Mouse (Mus musculus): ENCODE measurements around the gene Gba2. TPM values are rescaled to one million over a fixed set of nuclear protein-coding genes. Genes with fewer than 3 reads are reported as not detected.

The Gba2 gene
- polyA plus RNA-seq, 1 experiment from 2014 or later, result 22.8 TPM

- WGBS, result 71% methylated on average over 3 of the region's 3 CpGs
- Histone ChIP-seq H3K27me3 (ENCODE audit: insufficient read depth, poor library complexity, severe bottlenecking) (no peaks in the 10 kb centered on the region), H3K4me1 (peaks cover 10% of the 10 kb centered on the region; the same call in 1 of the 2 replicates), H3K4me3 (no peak overlapping the region), H3K9me3 (no peaks in the 10 kb centered on the region), H3K27ac (no peak overlapping the region), H3K36me3 (no peaks in the 10 kb centered on the region)
- no peak for DNase-seq (ENCODE audit: low spot score)
Measured at GRCm38 (mm10) chr4:43591961-43592360, 13.3 kb upstream of the Gba2 start.

DNA sequence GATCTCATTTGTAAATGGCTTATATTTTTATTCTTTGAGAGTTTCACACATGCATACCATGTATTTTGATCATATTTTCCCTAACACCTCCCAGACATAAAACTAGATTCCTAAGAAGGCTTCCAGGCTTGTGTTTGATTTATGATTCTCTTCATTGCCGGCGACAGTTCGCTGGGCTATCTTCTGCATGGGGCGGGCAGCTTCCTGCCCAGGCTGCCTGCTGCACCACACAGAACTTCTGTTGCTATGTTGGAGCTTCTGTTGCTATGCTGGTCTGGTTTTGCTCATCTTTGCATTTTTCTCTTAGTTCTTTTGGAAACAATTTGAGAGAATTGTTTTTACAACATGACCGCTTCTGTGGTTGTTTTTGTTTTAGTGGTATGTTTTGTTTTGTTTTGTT, 12.9 kb upstream of the Gba2 start:
- 59% methylated on average over 5 of the region's 5 CpGs for WGBS
- Histone ChIP-seq H3K27ac (no peak overlapping the region), H3K36me3 (no peaks in the 10 kb centered on the region), H3K4me1 (peaks cover 10% of the 10 kb centered on the region; the same call in 1 of the 2 replicates), H3K4me3 (no peak overlapping the region), H3K9me3 (no peaks in the 10 kb centered on the region), H3K27me3 (ENCODE audit: insufficient read depth, poor library complexity, severe bottlenecking) (no peaks in the 10 kb centered on the region)
- DNase-seq (ENCODE audit: low spot score), result no peak

DNA sequence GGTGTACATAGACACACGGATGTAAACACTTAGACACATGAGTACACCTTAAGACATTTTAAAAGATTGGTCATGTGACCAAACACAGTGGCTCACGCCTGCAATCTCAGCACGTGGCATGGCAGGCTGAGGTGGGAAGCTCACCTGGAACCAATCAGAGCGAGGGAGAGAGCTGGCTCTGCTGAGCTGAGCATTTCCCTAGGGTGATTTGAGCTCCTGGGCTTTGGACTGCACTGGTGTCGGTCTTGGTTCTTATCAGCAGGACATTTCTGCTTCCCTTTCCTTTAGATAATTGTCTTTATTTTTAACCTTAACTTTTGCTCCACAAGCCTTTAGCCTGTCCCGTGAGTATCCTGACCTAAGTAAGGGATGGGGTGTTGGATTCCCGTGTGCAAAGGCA, 9.0 kb upstream of the Gba2 start:
- H3K4me1 ChIP-seq, result peaks cover 35% of the 10 kb centered on the region
- DNase-seq (ENCODE audit: low spot score), result no peak
- H3K4me3 ChIP-seq, result no peak overlapping the region
- no peak overlapping the region for H3K27ac ChIP-seq
- 33% methylated on average over 7 of the region's 7 CpGs for WGBS
- H3K36me3 ChIP-seq, result peaks cover 22% of the 10 kb centered on the region
- no peaks in the 10 kb centered on the region for H3K27me3 ChIP-seq (ENCODE audit: insufficient read depth, poor library complexity, severe bottlenecking)
- no peaks in the 10 kb centered on the region for H3K9me3 ChIP-seq

GRCm38 (mm10) chr4:43586411-43586810, 7.7 kb upstream of the Gba2 start:
- H3K9me3 ChIP-seq, result no peaks in the 10 kb centered on the region
- 62% methylated on average over 8 of the region's 8 CpGs for WGBS
- no peak for DNase-seq (ENCODE audit: low spot score)
- peaks cover 35% of the 10 kb centered on the region for H3K4me1 ChIP-seq
- no peak overlapping the region for H3K27ac ChIP-seq
- no peak overlapping the region for H3K4me3 ChIP-seq
- peaks cover 34% of the 10 kb centered on the region for H3K36me3 ChIP-seq
- H3K27me3 ChIP-seq (ENCODE audit: insufficient read depth, poor library complexity, severe bottlenecking), result no peaks in the 10 kb centered on the region

GRCm38 (mm10) chr4:43585682-43586081, 7.0 kb upstream of the Gba2 start:
- peaks cover 41% of the 10 kb centered on the region for H3K36me3 ChIP-seq
- H3K4me3 ChIP-seq, result no peak overlapping the region
- peak overlapping the region; percentile 7; the same call in 1 of the 2 replicates for H3K27ac ChIP-seq
- 51% methylated on average over 10 of the region's 10 CpGs for WGBS
- peaks cover 35% of the 10 kb centered on the region for H3K4me1 ChIP-seq
- H3K9me3 ChIP-seq, result no peaks in the 10 kb centered on the region
- H3K27me3 ChIP-seq (ENCODE audit: insufficient read depth, poor library complexity, severe bottlenecking), result no peaks in the 10 kb centered on the region
- DNase-seq (ENCODE audit: low spot score), result no peak

GRCm38 (mm10) chr4:43584444-43585416, 6.1 kb upstream of the Gba2 start, which contains the start of gene Msmp:
Msmp (minus strand) TSS chr4:43584494.
- Histone ChIP-seq H3K9me3 (no peaks in the 10 kb centered on the region), H3K4me3 (no peak within 1 kb of the TSS), H3K27ac (no peak within 1 kb of the TSS), H3K4me1 (peaks cover 42% of the 10 kb centered on the region), H3K27me3 (ENCODE audit: insufficient read depth, poor library complexity, severe bottlenecking) (no peaks in the 10 kb centered on the region), H3K36me3 (peaks cover 48% of the 10 kb centered on the region)
- WGBS, result 58% methylated on average over 12 of the region's 12 CpGs
- DNase-seq (ENCODE audit: low spot score), result no peak

GRCm38 (mm10) chr4:43583421-43583820, 4.7 kb upstream of the Gba2 start:
- WGBS, result 62% methylated on average over 7 of the region's 7 CpGs
- DNase-seq (ENCODE audit: low spot score), result no peak
- H3K27ac ChIP-seq, result no peak overlapping the region

GRCm38 (mm10) chr4:43582241-43582640, 3.6 kb upstream of the Gba2 start:
- DNase-seq (ENCODE audit: low spot score), result no peak
- 87% methylated on average over 5 of the region's 5 CpGs for WGBS

More at GRCm38 (mm10) chr4:43583421-43583820, 4.7 kb upstream of the Gba2 start:
- Histone ChIP-seq H3K4me3 (no peak overlapping the region), H3K4me1 (peaks cover 47% of the 10 kb centered on the region), H3K36me3 (peaks cover 48% of the 10 kb centered on the region), H3K27me3 (ENCODE audit: insufficient read depth, poor library complexity, severe bottlenecking) (no peaks in the 10 kb centered on the region), H3K9me3 (no peaks in the 10 kb centered on the region)

GRCm38 (mm10) chr4:43581381-43581780, 2.7 kb upstream of the Gba2 start:
- 94% methylated on average over 12 of the region's 12 CpGs for WGBS
- H3K36me3 ChIP-seq, result peaks cover 52% of the 10 kb centered on the region
- H3K27me3 ChIP-seq (ENCODE audit: insufficient read depth, poor library complexity, severe bottlenecking), result no peaks in the 10 kb centered on the region
- no peak overlapping the region for H3K27ac ChIP-seq
- DNase-seq (ENCODE audit: low spot score), result peak; percentile 75
- peaks cover 52% of the 10 kb centered on the region for H3K4me1 ChIP-seq
- H3K4me3 ChIP-seq, result no peak overlapping the region
- H3K9me3 ChIP-seq, result no peaks in the 10 kb centered on the region

More at GRCm38 (mm10) chr4:43582241-43582640, 3.6 kb upstream of the Gba2 start:
- peaks cover 48% of the 10 kb centered on the region for H3K36me3 ChIP-seq
- H3K9me3 ChIP-seq, result no peaks in the 10 kb centered on the region
- H3K4me1 ChIP-seq, result peaks cover 45% of the 10 kb centered on the region
- no peak overlapping the region for H3K4me3 ChIP-seq
- H3K27ac ChIP-seq, result no peak overlapping the region
- no peaks in the 10 kb centered on the region for H3K27me3 ChIP-seq (ENCODE audit: insufficient read depth, poor library complexity, severe bottlenecking)

DNA sequence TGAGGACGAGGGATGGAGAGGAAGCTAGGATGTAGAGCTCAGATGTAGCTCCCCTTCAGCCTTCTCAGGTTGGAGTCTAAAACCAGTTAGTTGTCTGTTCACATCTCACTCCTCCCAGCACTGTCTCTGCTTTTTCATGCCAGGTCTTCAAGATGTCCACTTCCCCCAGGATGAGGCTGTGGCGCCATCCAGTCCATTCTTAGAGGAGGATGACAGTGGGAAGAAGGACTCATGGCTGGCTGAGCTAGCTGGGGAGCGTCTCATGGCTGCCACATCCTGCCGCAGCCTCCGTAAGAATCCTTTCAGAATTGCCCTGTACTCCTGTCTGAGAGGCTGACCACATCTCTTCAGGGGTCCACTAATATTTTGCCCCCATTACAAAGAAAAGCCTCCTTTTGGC, 2.0 kb upstream of the Gba2 start:
- peaks cover 52% of the 10 kb centered on the region for H3K36me3 ChIP-seq
- 90% methylated on average over 5 of the region's 5 CpGs for WGBS

GRCm38 (mm10) chr4:43579731-43580130, 1.1 kb upstream of the Gba2 start:
- no peaks in the 10 kb centered on the region for H3K27me3 ChIP-seq (ENCODE audit: insufficient read depth, poor library complexity, severe bottlenecking)
- DNase-seq (ENCODE audit: low spot score), result peak; percentile 70
- peak overlapping the region; percentile 92 for H3K4me3 ChIP-seq
- H3K9me3 ChIP-seq, result no peaks in the 10 kb centered on the region
- 89% methylated on average over 6 of the region's 6 CpGs for WGBS
- H3K4me1 ChIP-seq, result peaks cover 43% of the 10 kb centered on the region
- peaks cover 59% of the 10 kb centered on the region for H3K36me3 ChIP-seq
- no peak overlapping the region; the same call in 1 of the 2 replicates for H3K27ac ChIP-seq

More for the DNA sequence above, 2.0 kb upstream of the Gba2 start:
- peak; percentile 68 for DNase-seq (ENCODE audit: low spot score)
- Histone ChIP-seq H3K4me1 (peaks cover 48% of the 10 kb centered on the region), H3K4me3 (no peak overlapping the region), H3K9me3 (no peaks in the 10 kb centered on the region), H3K27ac (no peak overlapping the region), H3K27me3 (ENCODE audit: insufficient read depth, poor library complexity, severe bottlenecking) (no peaks in the 10 kb centered on the region)

GRCm38 (mm10) chr4:43579256-43579655, 583 bp upstream of the Gba2 start:
- peak; percentile 66 for DNase-seq (ENCODE audit: low spot score)
- peak overlapping the region; percentile 97 for H3K27ac ChIP-seq
- H3K36me3 ChIP-seq, result peaks cover 57% of the 10 kb centered on the region

DNA sequence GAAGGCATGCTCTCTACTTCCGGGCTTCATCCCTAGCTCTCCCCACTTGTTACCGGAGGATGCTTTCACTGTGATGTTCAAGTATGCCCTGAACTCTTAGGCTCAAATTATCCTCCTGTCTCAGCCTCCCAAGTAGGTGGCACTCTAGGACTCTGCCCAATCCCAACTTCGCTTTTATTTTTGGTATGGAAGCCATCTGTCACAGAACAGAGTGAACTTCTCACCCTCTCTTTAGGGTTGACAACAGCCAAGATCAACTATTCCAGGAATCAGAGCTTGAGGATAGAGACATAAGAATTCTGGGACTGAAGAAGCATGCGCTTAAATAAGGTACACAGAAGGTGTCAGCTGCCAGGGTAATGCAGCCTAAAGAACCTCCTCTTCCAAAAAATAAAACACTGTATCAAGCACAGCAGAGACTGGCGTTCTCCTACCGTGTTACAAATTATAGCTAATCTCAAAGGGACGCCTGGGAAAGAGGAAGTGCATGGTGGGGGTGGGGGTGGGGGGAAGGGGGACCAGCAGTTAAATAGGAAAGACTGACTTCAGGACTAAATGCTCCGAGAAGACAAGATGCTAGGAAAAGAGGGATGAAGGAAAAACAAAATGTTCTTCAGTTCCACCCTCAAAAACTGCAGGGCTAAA, 1.3 kb downstream of the Gba2 start:
- no peak for DNase-seq (ENCODE audit: low spot score)
- WGBS, result 37% methylated on average over 8 of the region's 8 CpGs
- Histone ChIP-seq H3K9me3 (no peaks in the 10 kb centered on the region), H3K4me3 (peak overlapping the region; percentile 92), H3K4me1 (peaks cover 37% of the 10 kb centered on the region), H3K36me3 (peaks cover 58% of the 10 kb centered on the region), H3K27ac (peak overlapping the region; percentile 97), H3K27me3 (ENCODE audit: insufficient read depth, poor library complexity, severe bottlenecking) (no peaks in the 10 kb centered on the region)

More at GRCm38 (mm10) chr4:43579256-43579655, 583 bp upstream of the Gba2 start:
- H3K27me3 ChIP-seq (ENCODE audit: insufficient read depth, poor library complexity, severe bottlenecking), result no peaks in the 10 kb centered on the region
- H3K4me3 ChIP-seq, result peak overlapping the region; percentile 92
- H3K9me3 ChIP-seq, result no peaks in the 10 kb centered on the region
- 2% methylated on average over 10 of the region's 10 CpGs for WGBS
- peaks cover 39% of the 10 kb centered on the region for H3K4me1 ChIP-seq
